Mouse (Mus musculus) thymus, adult 2 months (tissue): ENCODE data around the gene Slc28a1. TPM values are rescaled to one million over a fixed set of nuclear protein-coding genes. Genes with fewer than 3 reads are reported as not detected.
"Not testable (repeated sequence)": the region's sequence is repeated elsewhere in the genome, so short reads cannot be mapped to it uniquely, and the experiment has no call there.

Source experiments
- DNase-seq: peaks from one replicate; pipeline ENCODE4 v3.0.0; 2021
- H3K27ac ChIP-seq: fragments of 200-500 bp; 2 replicates; pipeline ENCODE4 v1.5.1; 2012; ENCODE audit warnings: low read length, control low read depth; ENCODE audit not compliant: control insufficient read depth, insufficient read depth
- H3K27me3 ChIP-seq: fragments of 200-500 bp; 2 replicates; pipeline ENCODE4 v1.6.1; 2012; ENCODE audit warnings: mild to moderate bottlenecking, low read length, moderate library complexity, mixed read lengths; ENCODE audit not compliant: control insufficient read depth, insufficient read depth
- H3K36me3 ChIP-seq: fragments of 200-500 bp; 2 replicates; pipeline ENCODE4 v1.6.1; 2012; ENCODE audit warnings: mild to moderate bottlenecking, low read length, moderate library complexity; ENCODE audit not compliant: control insufficient read depth, insufficient read depth
- H3K4me1 ChIP-seq: fragments of 200-500 bp; replicated peaks from 2 replicates; pipeline ENCODE4 v1.6.1; 2012; ENCODE audit warnings: low read length; ENCODE audit not compliant: control insufficient read depth, insufficient read depth
- H3K4me3 ChIP-seq: fragments of 200-500 bp; 2 replicates; pipeline ENCODE4 v1.5.1; 2012; ENCODE audit warnings: mild to moderate bottlenecking, low read length, control low read depth, moderate library complexity; ENCODE audit not compliant: control insufficient read depth, insufficient read depth
- CTCF ChIP-seq: fragments of 200-500 bp; IDR thresholded peaks from 2 replicates; pipeline ENCODE4 v1.5.1; 2012; ENCODE audit warnings: mild to moderate bottlenecking, control low read depth, low read length, moderate library complexity, borderline replicate concordance; ENCODE audit not compliant: control insufficient read depth, poor library complexity, insufficient read depth; ENCODE audit errors: extremely low read depth
- POLR2A ChIP-seq: fragments of 200-500 bp; IDR thresholded peaks from 2 replicates; pipeline ENCODE4 v1.6.1; 2012; ENCODE audit warnings: mild to moderate bottlenecking, low read length, control low read depth, moderate library complexity; ENCODE audit not compliant: control insufficient read depth, poor library complexity, insufficient read depth; ENCODE audit errors: extremely low read depth
- WGBS: fragments of 180-500 bp; shearing (Covaris S2); methylation state at CpG from one replicate; pipeline ENCODE4 v1.1.7; 2018; 5-methylcytosine and 5-hydroxymethylcytosine counted together
- polyA plus RNA-seq: library from polyadenylated mRNA; depleted of rRNA; stranded (reverse); fragments of >200 nt; gene quantifications from 2 replicates; pipeline ENCODE4 v1.2.3, GENCODE M21; 2012

Slc28a1 gene
- polyA plus RNA-seq, 1 experiment = 0.24 TPM

DNA sequence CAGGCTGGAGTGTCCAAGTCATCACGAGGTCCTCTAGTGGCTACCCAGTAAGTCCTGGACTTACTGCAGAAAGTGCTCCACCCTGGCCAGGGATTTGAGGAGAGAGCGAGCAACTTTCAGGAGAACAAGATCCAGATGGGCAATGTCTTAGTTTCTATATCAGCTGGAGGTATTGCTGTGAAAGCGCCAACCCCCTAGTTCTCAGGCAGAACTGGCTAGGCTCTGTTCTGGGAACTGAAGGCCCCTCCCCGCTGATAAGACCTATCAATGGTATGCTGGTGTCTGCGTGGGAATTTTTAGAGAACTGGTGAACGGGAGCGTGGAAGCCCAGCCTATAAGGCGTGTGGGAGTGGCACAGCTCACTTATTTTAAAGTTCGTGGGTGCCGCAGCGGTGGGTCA is 35.2 kb downstream of the Slc28a1 start:
- no peak overlapping the region for H3K27ac ChIP-seq
- 93% methylated on average over 11 of the region's 11 CpGs for WGBS
- no peak for TF ChIP-seq POLR2A
- TF ChIP-seq CTCF = no peak
- no peaks in the 10 kb centered on the region for H3K27me3 ChIP-seq
- no peak for DNase-seq
- H3K4me1 ChIP-seq = no peaks in the 10 kb centered on the region
- no peak overlapping the region for H3K4me3 ChIP-seq
- no peaks in the 10 kb centered on the region for H3K36me3 ChIP-seq

DNA sequence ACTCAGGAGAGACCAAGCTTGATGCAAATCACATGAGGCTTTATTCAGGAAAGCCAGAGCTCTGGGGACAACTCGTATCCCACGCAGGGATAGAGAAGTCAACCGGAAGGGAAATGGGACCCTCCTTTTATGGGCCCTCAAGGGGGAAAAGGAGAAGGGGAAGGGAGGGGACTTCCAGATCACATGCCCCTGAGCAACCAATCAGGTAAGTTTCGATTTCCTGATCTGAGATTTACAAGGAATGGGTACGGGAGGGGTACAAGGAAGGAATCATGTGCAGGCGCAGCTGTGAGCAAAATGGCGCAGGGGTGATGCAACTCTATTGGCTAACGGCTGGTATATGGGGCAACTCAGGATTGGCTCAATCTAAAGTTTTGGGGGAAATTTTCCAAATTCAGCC is 36.6 kb downstream of the Slc28a1 start:
- Histone ChIP-seq H3K4me3 (no peak overlapping the region), H3K4me1 (no peaks in the 10 kb centered on the region), H3K27ac (no peak overlapping the region), H3K36me3 (no peaks in the 10 kb centered on the region), H3K27me3 (no peaks in the 10 kb centered on the region)
- DNase-seq = no peak
- no peak for TF ChIP-seq CTCF
- no peak for TF ChIP-seq POLR2A
- WGBS = 96% methylated on average over 8 of the region's 8 CpGs

DNA sequence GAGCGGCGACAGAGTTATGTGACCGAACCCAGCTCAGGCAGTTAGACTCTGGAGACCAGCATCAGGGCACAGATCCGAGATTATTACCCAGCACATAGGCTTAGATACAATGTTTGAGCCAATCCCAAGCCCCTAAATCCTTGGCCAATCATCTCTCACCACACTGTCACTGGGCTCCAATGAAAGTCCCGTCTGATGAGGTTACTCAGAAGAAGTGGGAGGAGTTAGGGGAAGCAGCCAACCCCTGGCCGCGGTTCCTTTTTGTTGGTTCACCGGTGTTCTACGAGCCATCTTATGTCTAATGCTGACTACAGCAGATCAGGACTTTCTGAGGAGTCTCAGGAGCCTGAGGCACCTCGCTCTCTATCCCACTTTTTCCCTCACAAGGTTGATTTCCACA is 37.7 kb downstream of the Slc28a1 start:
- TF ChIP-seq CTCF = no peak
- TF ChIP-seq POLR2A = no peak
- 97% methylated on average over 10 of the region's 10 CpGs for WGBS
- H3K4me3 ChIP-seq = no peak overlapping the region
- H3K4me1 ChIP-seq = no peaks in the 10 kb centered on the region
- no peak for DNase-seq
- no peaks in the 10 kb centered on the region for H3K27me3 ChIP-seq
- H3K27ac ChIP-seq = no peak overlapping the region
- H3K36me3 ChIP-seq = no peaks in the 10 kb centered on the region

DNA sequence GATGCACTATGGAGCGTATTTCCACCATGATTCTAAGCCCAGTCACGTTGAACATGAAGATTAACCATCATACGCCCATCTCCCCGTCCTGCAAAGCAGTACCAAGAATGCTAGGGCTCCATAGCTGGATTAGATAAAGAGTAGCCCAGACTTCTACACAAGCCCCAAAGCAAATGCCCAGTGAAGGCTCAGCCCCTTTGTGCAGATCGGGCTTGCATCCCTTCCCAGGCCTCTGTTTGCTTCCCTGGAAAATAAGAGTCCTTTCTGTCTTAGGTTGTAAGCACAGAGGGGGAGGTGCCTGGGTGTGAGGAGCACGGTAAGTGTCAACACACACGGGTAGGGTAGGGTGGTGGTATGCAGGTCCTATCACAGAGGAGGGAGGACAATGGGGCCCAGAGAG is 38.2 kb downstream of the Slc28a1 start:
- no peak for DNase-seq
- WGBS = 90% methylated on average over 7 of the region's 7 CpGs
- Histone ChIP-seq H3K27ac (no peak overlapping the region), H3K4me1 (no peaks in the 10 kb centered on the region), H3K36me3 (no peaks in the 10 kb centered on the region), H3K4me3 (no peak overlapping the region), H3K27me3 (no peaks in the 10 kb centered on the region)
- TF ChIP-seq POLR2A (no peak), CTCF (no peak)

DNA sequence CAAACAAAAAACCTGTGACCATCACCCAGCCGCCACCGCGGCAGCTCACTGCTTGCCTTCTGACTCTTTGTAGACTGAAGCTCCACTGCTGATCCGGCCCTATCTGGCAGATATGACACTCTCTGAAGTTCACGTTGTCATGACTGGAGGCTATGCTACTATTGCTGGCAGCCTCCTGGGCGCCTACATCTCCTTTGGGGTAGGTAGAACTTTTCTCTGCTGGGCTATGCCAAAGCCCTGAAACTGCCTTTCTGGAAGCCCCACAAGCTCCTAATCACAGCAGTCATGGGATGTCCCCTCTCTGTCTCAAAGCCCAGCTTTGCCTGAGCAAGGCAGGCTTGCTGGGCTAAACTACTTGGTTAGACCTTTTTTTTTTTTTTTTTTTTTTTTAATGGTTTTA is 38.7 kb downstream of the Slc28a1 start:
- 94% methylated on average over 6 of the region's 6 CpGs for WGBS
- Histone ChIP-seq H3K4me1 (no peaks in the 10 kb centered on the region), H3K36me3 (no peaks in the 10 kb centered on the region), H3K27me3 (no peaks in the 10 kb centered on the region), H3K27ac (no peak overlapping the region), H3K4me3 (no peak overlapping the region)
- TF ChIP-seq CTCF (no peak), POLR2A (no peak)
- DNase-seq = no peak

DNA sequence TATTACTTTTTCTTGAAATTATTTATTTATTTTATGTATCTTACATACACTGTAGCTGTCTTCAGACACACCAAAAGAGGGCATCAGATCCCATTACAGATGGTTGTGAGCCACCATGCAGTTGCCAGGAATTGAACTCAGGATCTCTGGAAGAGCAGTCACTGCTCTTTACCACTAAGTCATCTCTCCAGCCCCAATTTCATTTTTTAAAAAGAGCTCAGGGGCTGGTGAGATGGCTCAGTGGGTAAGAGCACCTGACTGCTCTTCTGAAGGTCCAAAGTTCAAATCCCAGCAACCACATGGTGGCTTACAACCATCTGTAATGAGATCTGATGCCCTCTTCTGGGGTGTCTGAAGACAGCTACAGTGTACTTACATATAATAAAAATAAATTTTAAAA is 39.6 kb downstream of the Slc28a1 start:
- not testable (repeated sequence) for H3K36me3 ChIP-seq, H3K4me3 ChIP-seq, DNase-seq

DNA sequence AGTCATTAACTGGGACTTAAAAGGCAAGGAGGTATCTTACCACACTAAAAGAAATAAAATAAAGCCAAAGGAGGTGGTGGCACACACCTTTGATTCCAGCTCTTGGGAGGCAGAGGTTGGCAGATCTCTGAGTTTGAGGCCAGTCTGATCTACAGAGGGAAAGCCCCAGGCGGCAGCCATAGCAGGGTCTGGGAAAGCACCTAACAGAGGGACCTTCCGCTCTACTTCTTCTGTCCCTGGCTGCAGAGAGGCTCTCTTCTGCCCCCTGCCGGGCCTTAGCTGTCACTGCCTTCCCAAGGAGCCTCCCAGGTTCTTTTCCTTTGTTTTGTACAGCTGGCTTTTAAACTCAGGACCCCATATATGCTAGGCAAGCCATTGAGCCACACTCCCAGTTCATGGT is 40.4 kb downstream of the Slc28a1 start:
- Histone ChIP-seq H3K4me3 (no peak overlapping the region), H3K27me3 (no peaks in the 10 kb centered on the region), H3K4me1 (no peaks in the 10 kb centered on the region), H3K36me3 (no peaks in the 10 kb centered on the region), H3K27ac (no peak overlapping the region)
- TF ChIP-seq POLR2A (no peak), CTCF (peak; percentile 91)
- WGBS = 6% methylated on average over 3 of the region's 3 CpGs
- DNase-seq = peak; percentile 43

More for the DNA sequence above, 39.6 kb downstream of the Slc28a1 start:
- not testable (repeated sequence) for H3K4me1 ChIP-seq, H3K27me3 ChIP-seq, H3K27ac ChIP-seq
